Mouse (Mus musculus) midbrain, postnatal 0 days (tissue): Measurements from ENCODE around the gene Ust. TPM values are rescaled to one million over a fixed set of nuclear protein-coding genes. Genes with fewer than 3 reads are reported as not detected.

Source experiments
- ATAC-seq: fragments of 200-750 bp; cut with Nextera tagmentation; 2 replicates; pipeline ENCODE4 v1.8.0; 2017; ENCODE audit warnings: moderate number of reproducible peaks, mild to moderate bottlenecking, moderate TSS enrichment, moderate library complexity; ENCODE audit not compliant: low FRiP score
- DNase-seq: peaks from one replicate; pipeline ENCODE4 v3.0.0-alpha.2; 2015; ENCODE audit warnings: low spot score
- H3K27ac ChIP-seq: fragments of 300-500 bp; sonication (generic); 2 replicates; pipeline ENCODE4 v1.5.1; 2014; ENCODE audit warnings: low read depth, mild to moderate bottlenecking, low read length, mixed read lengths
- H3K27me3 ChIP-seq: fragments of 300-500 bp; sonication (generic); 2 replicates; pipeline ENCODE4 v1.6.1; 2014; ENCODE audit warnings: low read length, control low read depth, mixed read lengths; ENCODE audit not compliant: insufficient read depth
- H3K36me3 ChIP-seq: fragments of 300-500 bp; sonication (generic); 2 replicates; pipeline ENCODE4 v1.6.1; 2014; ENCODE audit warnings: low read length, control low read depth, mixed read lengths; ENCODE audit not compliant: insufficient read depth
- H3K4me1 ChIP-seq: fragments of 300-500 bp; sonication (generic); 2 replicates; pipeline ENCODE4 v1.6.1; 2014; ENCODE audit warnings: mild to moderate bottlenecking, control low read depth, antibody characterized with exemption, low read length, mixed read lengths; ENCODE audit not compliant: insufficient read depth
- H3K4me2 ChIP-seq: fragments of 300-500 bp; sonication (generic); 2 replicates; pipeline ENCODE4 v1.6.1; 2014; ENCODE audit warnings: low read depth, mild to moderate bottlenecking, low read length, mixed read lengths; ENCODE audit not compliant: poor library complexity, severe bottlenecking
- H3K4me3 ChIP-seq: fragments of 300-500 bp; sonication (generic); 2 replicates; pipeline ENCODE4 v1.5.1; 2014; ENCODE audit warnings: low read depth, mild to moderate bottlenecking, low read length, moderate library complexity
- H3K9ac ChIP-seq: fragments of 300-500 bp; sonication (generic); replicated peaks from 2 replicates; pipeline ENCODE4 v1.6.1; 2014; ENCODE audit warnings: mild to moderate bottlenecking, low read length, moderate library complexity, mixed read lengths; ENCODE audit not compliant: poor library complexity, severe bottlenecking
- H3K9me3 ChIP-seq: fragments of 300-500 bp; sonication (generic); 2 replicates; pipeline ENCODE4 v1.6.1; 2016; ENCODE audit warnings: low read length, control low read depth
- CTCF ChIP-seq: IDR thresholded peaks from 2 replicates; pipeline ENCODE4 v1.5.1; 2016; ENCODE audit warnings: antibody characterized with exemption, mild to moderate bottlenecking
- WGBS: fragments of 180-500 bp; shearing (Covaris S2); extraction: QIAGEN DNeasy Blood & Tissue Kit; methylation state at CpG from one replicate; pipeline ENCODE4 v1.1.7; 2014; 5-methylcytosine and 5-hydroxymethylcytosine counted together
- polyA plus RNA-seq: library from polyadenylated mRNA; unstranded; fragments of >200 nt; fragmentation: Nextera tagmentation; extraction: Ambion mirVana; gene quantifications from 2 replicates; pipeline ENCODE4 v1.2.1, GENCODE M21; 2015
- total RNA-seq: library from RNA; depleted of rRNA; stranded (reverse); fragments of >200 nt; gene quantifications from 2 replicates; pipeline ENCODE4 v1.2.3, GENCODE M21; 2014

Gene Ust
- total and polyA plus RNA-seq, 2 experiments from 2014 or later, result 5.0 to 8.1 TPM

DNA sequence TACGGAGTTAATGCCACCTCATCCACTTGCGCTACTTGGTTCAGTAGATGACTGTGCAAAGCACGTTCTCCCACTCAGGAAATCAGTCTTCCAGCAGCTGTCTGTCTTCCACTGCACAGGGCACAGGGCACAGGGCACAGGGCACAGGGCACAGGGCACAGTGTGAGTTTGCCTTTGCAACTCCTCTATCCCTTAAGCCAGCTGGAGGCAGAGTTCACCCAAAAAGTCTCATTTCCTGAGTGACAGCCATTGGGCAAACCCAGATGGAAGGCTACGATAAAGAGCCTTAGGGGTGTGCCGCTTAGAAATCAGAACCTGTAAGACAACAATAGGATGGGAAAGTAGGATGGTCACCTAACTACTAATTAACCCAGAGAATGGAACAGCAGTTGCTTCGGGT lies 322.9 kb downstream of the Ust start:
- DNase-seq, result no peak
- Histone ChIP-seq H3K4me3 (no peak overlapping the region), H3K36me3 (no peaks in the 10 kb centered on the region), H3K27me3 (no peaks in the 10 kb centered on the region), H3K27ac (no peak overlapping the region), H3K9ac (no peak overlapping the region), H3K9me3 (no peaks in the 10 kb centered on the region), H3K4me1 (no peaks in the 10 kb centered on the region), H3K4me2 (no peak overlapping the region)
- WGBS, result 65% methylated on average over 6 of the region's 6 CpGs
- no peak for TF ChIP-seq CTCF
- no peak for ATAC-seq

DNA sequence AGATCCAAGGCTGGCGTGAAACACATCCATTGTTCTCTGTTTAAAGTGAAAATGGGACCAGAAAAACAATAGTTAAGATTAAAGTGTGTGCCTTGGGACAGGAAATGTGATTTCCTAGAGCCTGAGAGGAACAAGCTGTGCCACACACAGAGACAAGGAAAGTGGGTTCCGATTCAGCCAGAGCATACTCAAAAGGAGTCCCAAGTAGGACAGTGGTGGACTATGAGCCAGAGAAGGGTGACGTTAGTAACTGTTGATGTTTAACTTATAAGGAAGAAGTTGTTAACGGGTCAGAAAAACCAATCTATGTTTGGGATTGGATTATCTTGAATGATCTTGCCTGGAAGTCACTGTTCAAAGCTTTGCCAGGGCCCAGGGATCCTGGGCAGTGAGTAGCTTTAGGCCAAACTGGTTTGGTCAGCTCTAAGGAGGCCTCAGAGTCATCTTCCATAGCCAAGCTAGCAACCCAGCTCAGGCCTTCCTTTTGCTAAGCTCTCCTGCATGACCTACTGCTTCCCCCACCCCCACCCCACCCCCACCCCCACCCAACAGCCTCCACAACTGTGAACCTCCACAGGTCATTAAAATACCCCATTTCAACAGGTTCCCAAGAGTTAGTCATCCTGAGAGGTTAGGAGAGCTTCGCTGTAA lies 329.2 kb downstream of the Ust start:
- WGBS, result 86% methylated on average over 5 of the region's 5 CpGs
- Histone ChIP-seq H3K4me3 (no peak overlapping the region), H3K27me3 (no peaks in the 10 kb centered on the region), H3K27ac (no peak overlapping the region), H3K4me1 (no peaks in the 10 kb centered on the region), H3K9me3 (no peaks in the 10 kb centered on the region), H3K9ac (no peak overlapping the region), H3K36me3 (no peaks in the 10 kb centered on the region), H3K4me2 (no peak overlapping the region)
- no peak for DNase-seq
- ATAC-seq, result no peak
- no peak for TF ChIP-seq CTCF

GRCm38 (mm10) chr10:8185586-8185985 lies 333.0 kb downstream of the Ust start:
- H3K4me2 ChIP-seq, result no peak overlapping the region
- H3K36me3 ChIP-seq, result no peaks in the 10 kb centered on the region
- H3K4me1 ChIP-seq, result no peaks in the 10 kb centered on the region
- no peak for TF ChIP-seq CTCF
- ATAC-seq, result no peak
- H3K27me3 ChIP-seq, result no peaks in the 10 kb centered on the region
- no peak overlapping the region for H3K27ac ChIP-seq
- WGBS, result 90% methylated on average over 4 of the region's 4 CpGs
- H3K4me3 ChIP-seq, result no peak overlapping the region
- H3K9me3 ChIP-seq, result no peaks in the 10 kb centered on the region
- DNase-seq, result no peak
- H3K9ac ChIP-seq, result no peak overlapping the region

GRCm38 (mm10) chr10:8184711-8185110 lies 333.9 kb downstream of the Ust start:
- Histone ChIP-seq H3K9ac (no peak overlapping the region), H3K27me3 (no peaks in the 10 kb centered on the region), H3K27ac (no peak overlapping the region), H3K4me2 (no peak overlapping the region), H3K4me3 (no peak overlapping the region), H3K9me3 (no peaks in the 10 kb centered on the region), H3K4me1 (no peaks in the 10 kb centered on the region), H3K36me3 (no peaks in the 10 kb centered on the region)
- no peak for TF ChIP-seq CTCF
- 80% methylated on average over 9 of the region's 9 CpGs for WGBS
- ATAC-seq, result no peak
- DNase-seq, result no peak

GRCm38 (mm10) chr10:8183171-8183570 lies 335.5 kb downstream of the Ust start:
- Histone ChIP-seq H3K27ac (no peak overlapping the region), H3K9ac (no peak overlapping the region), H3K4me1 (no peaks in the 10 kb centered on the region), H3K36me3 (no peaks in the 10 kb centered on the region), H3K4me2 (no peak overlapping the region), H3K27me3 (no peaks in the 10 kb centered on the region), H3K4me3 (no peak overlapping the region), H3K9me3 (no peaks in the 10 kb centered on the region)
- no peak for TF ChIP-seq CTCF
- DNase-seq (no peak), ATAC-seq (no peak)
- WGBS, result 73% methylated on average over 7 of the region's 7 CpGs

- Histone ChIP-seq H3K4me2 (no peak overlapping the region), H3K27ac (no peak overlapping the region), H3K4me1 (peaks cover under 1% of the 10 kb centered on the region; the same call in 1 of the 2 replicates), H3K9me3 (no peaks in the 10 kb centered on the region), H3K36me3 (no peaks in the 10 kb centered on the region), H3K4me3 (no peak overlapping the region), H3K9ac (no peak overlapping the region), H3K27me3 (no peaks in the 10 kb centered on the region)
- 79% methylated on average over 4 of the region's 4 CpGs for WGBS
- ATAC-seq, result no peak
- DNase-seq, result no peak
- TF ChIP-seq CTCF, result no peak
These were observed 336.9 kb downstream of the Ust start for GRCm38 (mm10) chr10:8181596-8182185.
